Mouse (Mus musculus) hindbrain, postnatal 0 days (tissue): ENCODE measurements around the gene Dolpp1. TPM values are rescaled to one million over a fixed set of nuclear protein-coding genes. Genes with fewer than 3 reads are reported as not detected.

ENCODE experiments used
- ATAC-seq: fragments of 200-750 bp; cut with Nextera tagmentation; 2 replicates; pipeline ENCODE4 v1.8.0; 2017; ENCODE audit warnings: mild to moderate bottlenecking, moderate TSS enrichment, moderate library complexity
- DNase-seq: peaks from one replicate; pipeline ENCODE4 v3.0.0-alpha.2; 2015; ENCODE audit warnings: low spot score
- H3K27ac ChIP-seq: fragments of 300-500 bp; sonication (generic); 2 replicates; pipeline ENCODE4 v1.5.1; 2014; ENCODE audit warnings: mild to moderate bottlenecking
- H3K27me3 ChIP-seq: fragments of 300-500 bp; sonication (generic); 2 replicates; pipeline ENCODE4 v1.6.1; 2014; ENCODE audit warnings: low read length, mixed read lengths; ENCODE audit not compliant: insufficient read depth
- H3K36me3 ChIP-seq: fragments of 300-500 bp; sonication (generic); 2 replicates; pipeline ENCODE4 v1.6.1; 2014; ENCODE audit warnings: low read length, mixed read lengths; ENCODE audit not compliant: insufficient read depth
- H3K4me1 ChIP-seq: fragments of 300-500 bp; sonication (generic); 2 replicates; pipeline ENCODE4 v1.6.1; 2014; ENCODE audit warnings: antibody characterized with exemption, low read length, mixed read lengths; ENCODE audit not compliant: insufficient read depth
- H3K4me2 ChIP-seq: fragments of 300-500 bp; sonication (generic); 2 replicates; pipeline ENCODE4 v1.6.1; 2014; ENCODE audit warnings: low read depth, mild to moderate bottlenecking, low read length, moderate library complexity, mixed read lengths
- H3K4me3 ChIP-seq: fragments of 300-500 bp; sonication (generic); 2 replicates; pipeline ENCODE4 v1.5.1; 2014; ENCODE audit warnings: low read length
- H3K9ac ChIP-seq: fragments of 300-500 bp; sonication (generic); replicated peaks from 2 replicates; pipeline ENCODE4 v1.6.1; 2014; ENCODE audit warnings: mild to moderate bottlenecking, low read length, moderate library complexity, mixed read lengths
- H3K9me3 ChIP-seq: fragments of 300-500 bp; sonication (generic); 2 replicates; pipeline ENCODE4 v1.6.1; 2016; ENCODE audit warnings: low read length, mixed read lengths
- CTCF ChIP-seq: IDR thresholded peaks from 2 replicates; pipeline ENCODE4 v1.5.1; 2016; ENCODE audit warnings: antibody characterized with exemption, control low read depth, low read depth
- WGBS: fragments of 180-500 bp; shearing (Covaris S2); extraction: QIAGEN DNeasy Blood & Tissue Kit; methylation state at CpG from one replicate; pipeline ENCODE4 v1.1.7; 2014; 5-methylcytosine and 5-hydroxymethylcytosine counted together
- polyA plus RNA-seq: library from polyadenylated mRNA; unstranded; fragments of >200 nt; fragmentation: Nextera tagmentation; extraction: Ambion mirVana; gene quantifications from 2 replicates; pipeline ENCODE4 v1.2.1, GENCODE M21; 2015
- total RNA-seq: library from RNA; depleted of rRNA; stranded (reverse); fragments of >200 nt; gene quantifications from 2 replicates; pipeline ENCODE4 v1.2.3, GENCODE M21; 2014

The Dolpp1 gene
- total and polyA plus RNA-seq, 2 experiments from 2014 or later = 49.4 to 119 TPM

DNA sequence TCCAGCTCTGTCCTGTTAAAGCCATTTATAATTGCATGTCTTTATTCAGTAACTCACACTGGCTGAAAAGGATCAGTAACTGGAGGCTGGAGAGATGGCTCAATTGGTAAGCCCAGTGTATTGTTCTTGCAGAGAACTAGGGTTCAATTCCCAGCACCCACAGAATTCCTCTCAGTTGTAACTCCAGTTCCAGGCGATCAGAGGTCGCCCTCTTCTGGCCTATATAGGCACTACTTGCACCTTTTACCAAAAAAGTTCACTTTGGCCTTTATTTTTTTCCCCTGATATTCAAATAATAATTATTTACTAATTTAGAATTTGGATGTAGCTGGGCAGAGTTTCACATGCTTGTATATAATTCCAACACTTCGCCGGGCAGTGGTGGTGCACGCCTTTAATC is 29.2 kb upstream of the Dolpp1 start:
- no peak overlapping the region for H3K27ac ChIP-seq
- ATAC-seq = no peak

DNA sequence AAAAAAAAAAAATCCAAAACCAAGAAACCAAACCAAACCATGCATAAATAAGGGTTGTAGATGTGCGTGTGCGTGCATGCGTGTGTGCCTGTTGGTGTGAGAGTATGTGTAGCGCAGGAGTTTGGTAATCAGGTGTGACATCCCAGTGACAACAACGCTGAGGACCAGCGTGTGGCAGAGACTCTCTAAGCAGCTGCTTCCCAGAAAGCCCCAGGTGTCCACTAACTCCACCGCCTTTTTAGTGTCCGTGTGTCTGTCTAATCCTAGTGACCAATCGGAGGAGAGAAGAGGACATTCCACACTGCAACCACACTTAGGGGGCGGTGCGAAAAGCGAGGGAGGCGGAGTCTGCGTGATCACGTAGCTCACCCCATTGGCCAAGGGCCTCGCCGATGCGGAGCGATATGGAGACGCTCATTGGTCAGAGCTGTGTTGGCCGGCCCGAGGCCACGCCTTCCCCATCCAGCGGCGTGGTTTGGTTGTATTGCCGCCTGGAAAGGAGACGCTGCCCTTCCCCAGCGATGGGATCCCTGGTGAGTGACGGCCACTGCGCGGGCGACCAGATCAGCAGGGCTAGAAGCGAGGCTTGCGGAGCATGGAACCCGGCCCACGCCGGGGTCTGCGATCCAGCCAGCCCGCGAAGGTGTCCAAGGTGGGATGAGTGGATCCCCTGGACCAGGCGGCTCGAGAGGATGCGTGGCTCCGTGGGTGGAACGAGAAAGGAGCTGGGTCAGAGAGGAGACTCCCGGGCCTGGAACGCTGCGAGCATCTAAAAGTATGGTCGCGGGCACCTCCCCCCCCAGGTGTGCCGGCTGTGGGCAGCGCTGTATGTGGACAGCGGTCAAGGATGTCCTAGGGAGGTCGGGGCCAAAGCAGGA is 28.0 kb upstream of the Dolpp1 start, which contains the start of gene Miga2:
Miga2 (plus strand) TSS at position 461 of the 878 bp plus-strand sequence.
- H3K4me3 ChIP-seq = peak within 1 kb of the TSS; percentile 95
- H3K4me1 ChIP-seq = peaks cover 15% of the 10 kb centered on the region; the same call in 1 of the 2 replicates
- H3K27me3 ChIP-seq = no peaks in the 10 kb centered on the region
- H3K9ac ChIP-seq = peak within 1 kb of the TSS; percentile 78
- under 1% methylated on average over 54 of the region's 54 CpGs for WGBS
- H3K4me2 ChIP-seq = peak within 1 kb of the TSS; percentile 95
- TF ChIP-seq CTCF = 0 out of 2 replicates have a peak, but pooled peaks have one; percentile 8
- ATAC-seq (peak; percentile 99), DNase-seq (peak; percentile 99)
- no peak within 1 kb of the TSS for H3K27ac ChIP-seq
- peaks cover 20% of the 10 kb centered on the region for H3K36me3 ChIP-seq
- H3K9me3 ChIP-seq = no peaks in the 10 kb centered on the region

More for the DNA sequence above, 29.2 kb upstream of the Dolpp1 start:
- peaks cover 24% of the 10 kb centered on the region for H3K4me1 ChIP-seq
- no peaks in the 10 kb centered on the region for H3K9me3 ChIP-seq
- H3K36me3 ChIP-seq = peaks cover 9% of the 10 kb centered on the region
- DNase-seq = no peak
- H3K4me3 ChIP-seq = no peak overlapping the region
- WGBS = 74% methylated on average over 5 of the region's 5 CpGs
- H3K27me3 ChIP-seq = no peaks in the 10 kb centered on the region
- no peak overlapping the region for H3K4me2 ChIP-seq
- H3K9ac ChIP-seq = no peak overlapping the region
- peak; percentile 41 for TF ChIP-seq CTCF

- ATAC-seq = no peak
- peaks cover 35% of the 10 kb centered on the region for H3K36me3 ChIP-seq
- no peaks in the 10 kb centered on the region for H3K27me3 ChIP-seq
- no peak for DNase-seq
- H3K4me3 ChIP-seq = peak overlapping the region; percentile 95
- no peak for TF ChIP-seq CTCF
- WGBS = 93% methylated on average over 2 of the region's 2 CpGs
- H3K9me3 ChIP-seq = no peaks in the 10 kb centered on the region
- H3K4me1 ChIP-seq = peaks cover 15% of the 10 kb centered on the region; the same call in 1 of the 2 replicates
- peak overlapping the region; percentile 78; the same call in 1 of the 2 replicates for H3K9ac ChIP-seq
- H3K27ac ChIP-seq = no peak overlapping the region
- H3K4me2 ChIP-seq = peak overlapping the region; percentile 95
Measured at GRCm38 (mm10) chr2:30365281-30366069, 26.6 kb upstream of the Dolpp1 start.

DNA sequence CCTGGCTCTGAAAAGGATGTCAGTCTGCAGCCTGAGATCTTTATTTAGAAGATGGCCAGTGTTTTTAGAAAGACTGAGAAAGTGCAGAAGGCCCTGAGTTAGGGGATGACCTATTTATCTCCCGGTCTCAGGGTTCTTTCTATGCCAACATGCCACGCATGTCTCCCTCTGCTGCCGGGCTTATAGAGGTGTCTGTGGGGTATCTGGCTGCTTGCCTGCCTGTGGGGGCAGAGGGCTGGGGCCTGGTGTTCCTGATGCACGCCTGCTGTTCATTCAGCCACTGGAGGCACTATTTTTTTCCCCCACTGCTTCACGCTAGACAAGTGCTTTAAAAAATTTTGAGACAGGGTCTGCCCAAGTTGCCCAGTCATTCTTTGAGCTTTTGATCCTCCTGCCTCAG is 25.9 kb upstream of the Dolpp1 start:
- WGBS = 36% methylated on average over 5 of the region's 5 CpGs
- ATAC-seq = no peak

GRCm38 (mm10) chr2:30371544-30371943 is 20.5 kb upstream of the Dolpp1 start:
- DNase-seq (no peak), ATAC-seq (no peak)
- peaks cover 72% of the 10 kb centered on the region for H3K36me3 ChIP-seq

More for the DNA sequence above, 25.9 kb upstream of the Dolpp1 start:
- peaks cover 15% of the 10 kb centered on the region; the same call in 1 of the 2 replicates for H3K4me1 ChIP-seq
- H3K9me3 ChIP-seq = no peaks in the 10 kb centered on the region
- H3K27me3 ChIP-seq = no peaks in the 10 kb centered on the region
- H3K4me2 ChIP-seq = no peak overlapping the region
- no peak overlapping the region for H3K27ac ChIP-seq
- no peak overlapping the region for H3K4me3 ChIP-seq
- peaks cover 42% of the 10 kb centered on the region for H3K36me3 ChIP-seq
- no peak for DNase-seq
- H3K9ac ChIP-seq = no peak overlapping the region
- TF ChIP-seq CTCF = no peak

GRCm38 (mm10) chr2:30372726-30373125 is 19.3 kb upstream of the Dolpp1 start:
- 96% methylated on average over 5 of the region's 5 CpGs for WGBS
- no peak overlapping the region for H3K4me3 ChIP-seq
- no peaks in the 10 kb centered on the region for H3K27me3 ChIP-seq
- no peak overlapping the region for H3K4me2 ChIP-seq
- H3K27ac ChIP-seq = no peak overlapping the region
- TF ChIP-seq CTCF = no peak
- no peaks in the 10 kb centered on the region for H3K4me1 ChIP-seq
- DNase-seq = no peak
- H3K36me3 ChIP-seq = peaks cover 72% of the 10 kb centered on the region
- H3K9ac ChIP-seq = no peak overlapping the region
- H3K9me3 ChIP-seq = no peaks in the 10 kb centered on the region
- ATAC-seq = no peak

More at GRCm38 (mm10) chr2:30371544-30371943, 20.5 kb upstream of the Dolpp1 start:
- H3K4me2 ChIP-seq = no peak overlapping the region
- no peaks in the 10 kb centered on the region for H3K4me1 ChIP-seq
- no peaks in the 10 kb centered on the region for H3K9me3 ChIP-seq
- no peak overlapping the region for H3K9ac ChIP-seq
- no peak overlapping the region for H3K27ac ChIP-seq
- H3K4me3 ChIP-seq = no peak overlapping the region
- H3K27me3 ChIP-seq = no peaks in the 10 kb centered on the region
- 96% methylated on average over 8 of the region's 8 CpGs for WGBS
- no peak for TF ChIP-seq CTCF
